Mouse (Mus musculus): ENCODE measurements around the gene Tert. TPM values are rescaled to one million over a fixed set of nuclear protein-coding genes. Genes with fewer than 3 reads are reported as not detected.

Gene Tert
- 6.6 and 8.0 TPM in 2 replicates for polyA plus RNA-seq (2015; fragmentation: Nextera tagmentation; extraction: Ambion mirVana)

DNA sequence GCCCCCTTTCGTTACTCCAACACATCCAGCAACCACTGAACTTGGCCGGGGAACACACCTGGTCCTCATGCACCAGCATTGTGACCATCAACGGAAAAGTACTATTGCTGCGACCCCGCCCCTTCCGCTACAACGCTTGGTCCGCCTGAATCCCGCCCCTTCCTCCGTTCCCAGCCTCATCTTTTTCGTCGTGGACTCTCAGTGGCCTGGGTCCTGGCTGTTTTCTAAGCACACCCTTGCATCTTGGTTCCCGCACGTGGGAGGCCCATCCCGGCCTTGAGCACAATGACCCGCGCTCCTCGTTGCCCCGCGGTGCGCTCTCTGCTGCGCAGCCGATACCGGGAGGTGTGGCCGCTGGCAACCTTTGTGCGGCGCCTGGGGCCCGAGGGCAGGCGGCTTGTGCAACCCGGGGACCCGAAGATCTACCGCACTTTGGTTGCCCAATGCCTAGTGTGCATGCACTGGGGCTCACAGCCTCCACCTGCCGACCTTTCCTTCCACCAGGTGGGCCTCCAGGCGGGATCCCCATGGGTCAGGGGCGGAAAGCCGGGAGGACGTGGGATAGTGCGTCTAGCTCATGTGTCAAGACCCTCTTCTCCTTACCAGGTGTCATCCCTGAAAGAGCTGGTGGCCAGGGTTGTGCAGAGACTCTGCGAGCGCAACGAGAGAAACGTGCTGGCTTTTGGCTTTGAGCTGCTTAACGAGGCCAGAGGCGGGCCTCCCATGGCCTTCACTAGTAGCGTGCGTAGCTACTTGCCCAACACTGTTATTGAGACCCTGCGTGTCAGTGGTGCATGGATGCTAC lies at the start of gene Tert:
Tert (plus strand) TSS at position 167 of the 805 bp plus-strand sequence.
- peak; percentile 90 for ATAC-seq (ENCODE audit: low FRiP score, low TSS enrichment)
- peak within 1 kb of the TSS; percentile 47 for H3K4me3 ChIP-seq (ENCODE audit: low read length)
- H3K36me3 ChIP-seq (ENCODE audit: insufficient read depth, low read length): no peaks in the 10 kb centered on the region; the same call in 1 of the 2 replicates
- no peaks in the 10 kb centered on the region for H3K9me3 ChIP-seq (ENCODE audit: low read length)
- H3K4me1 ChIP-seq (ENCODE audit: insufficient read depth, low read length): peaks cover 14% of the 10 kb centered on the region
- no peaks in the 10 kb centered on the region for H3K27me3 ChIP-seq (ENCODE audit: insufficient read depth, low read length)
- peak within 1 kb of the TSS; percentile 62 for H3K9ac ChIP-seq (replicated peaks; ENCODE audit: low read length)
- H3K4me2 ChIP-seq (replicated peaks; ENCODE audit: low read depth, low read length): peak within 1 kb of the TSS; percentile 97
- 7% methylated on average over 47 of the region's 47 CpGs for WGBS
- no peak within 1 kb of the TSS for H3K27ac ChIP-seq (ENCODE audit: low read length)

DNA sequence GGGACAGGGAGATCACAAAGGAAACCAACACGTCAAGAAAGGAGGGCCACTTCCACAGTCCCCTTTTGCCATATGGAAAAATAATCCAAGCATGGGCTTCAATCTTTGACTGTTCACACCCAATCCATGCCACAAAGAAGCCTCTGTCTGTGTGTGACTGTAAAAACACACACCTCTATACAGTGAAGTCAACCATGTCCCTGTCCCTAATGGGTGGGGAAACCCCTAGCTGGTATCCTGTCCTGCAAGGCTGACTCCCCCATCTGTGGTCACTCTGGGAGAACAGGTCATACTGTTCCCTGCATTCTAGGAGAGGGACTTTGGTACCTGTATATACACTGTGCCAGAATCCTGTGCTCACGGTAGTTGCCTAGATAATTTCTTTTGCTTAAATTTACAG lies 49.4 kb upstream of the Tert start:
- 38% methylated on average over 2 of the region's 2 CpGs for WGBS
- H3K4me2 ChIP-seq (replicated peaks; ENCODE audit: low read depth, low read length): no peak overlapping the region
- no peaks in the 10 kb centered on the region for H3K27me3 ChIP-seq (ENCODE audit: insufficient read depth, low read length)
- H3K4me1 ChIP-seq (ENCODE audit: insufficient read depth, low read length): no peaks in the 10 kb centered on the region
- 0 out of 2 replicates have a peak, but pooled peaks have one; percentile 54 for ATAC-seq (ENCODE audit: low FRiP score, low TSS enrichment)
- no peaks in the 10 kb centered on the region for H3K9me3 ChIP-seq (ENCODE audit: low read length)
- H3K27ac ChIP-seq (ENCODE audit: low read length): no peak overlapping the region
- H3K36me3 ChIP-seq (ENCODE audit: insufficient read depth, low read length): no peaks in the 10 kb centered on the region
- no peak overlapping the region for H3K9ac ChIP-seq (replicated peaks; ENCODE audit: low read length)
- no peak overlapping the region for H3K4me3 ChIP-seq (ENCODE audit: low read length)

DNA sequence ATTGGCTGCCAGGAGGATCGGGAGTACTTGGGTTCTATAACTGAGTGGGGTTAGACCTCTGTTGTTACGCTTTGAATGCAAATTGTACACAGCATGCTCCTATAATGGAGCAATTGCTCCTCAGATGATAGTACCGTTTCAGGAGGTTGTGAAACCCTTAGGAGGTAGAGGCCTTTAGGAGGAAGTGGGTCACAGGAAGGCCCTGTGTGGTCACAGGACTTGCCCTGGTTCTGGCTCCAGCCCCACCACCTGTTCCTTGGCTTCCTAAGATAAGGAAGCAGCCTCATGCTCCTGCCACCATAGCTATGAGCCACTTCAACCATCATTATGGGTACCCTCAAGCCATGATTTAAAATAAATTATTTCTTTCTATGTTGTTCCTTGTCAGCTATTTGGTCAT lies 35.2 kb upstream of the Tert start:
- Histone ChIP-seq H3K4me2 (replicated peaks; ENCODE audit: low read depth, low read length) (no peak overlapping the region), H3K27me3 (ENCODE audit: insufficient read depth, low read length) (peaks cover 8% of the 10 kb centered on the region; the same call in 1 of the 2 replicates), H3K4me1 (ENCODE audit: insufficient read depth, low read length) (no peaks in the 10 kb centered on the region), H3K9me3 (ENCODE audit: low read length) (no peaks in the 10 kb centered on the region), H3K36me3 (ENCODE audit: insufficient read depth, low read length) (no peaks in the 10 kb centered on the region), H3K9ac (replicated peaks; ENCODE audit: low read length) (no peak overlapping the region), H3K4me3 (ENCODE audit: low read length) (no peak overlapping the region), H3K27ac (ENCODE audit: low read length) (no peak overlapping the region)
- no peak for ATAC-seq (ENCODE audit: low FRiP score, low TSS enrichment)
- 81% methylated on average over 3 of the region's 3 CpGs for WGBS

DNA sequence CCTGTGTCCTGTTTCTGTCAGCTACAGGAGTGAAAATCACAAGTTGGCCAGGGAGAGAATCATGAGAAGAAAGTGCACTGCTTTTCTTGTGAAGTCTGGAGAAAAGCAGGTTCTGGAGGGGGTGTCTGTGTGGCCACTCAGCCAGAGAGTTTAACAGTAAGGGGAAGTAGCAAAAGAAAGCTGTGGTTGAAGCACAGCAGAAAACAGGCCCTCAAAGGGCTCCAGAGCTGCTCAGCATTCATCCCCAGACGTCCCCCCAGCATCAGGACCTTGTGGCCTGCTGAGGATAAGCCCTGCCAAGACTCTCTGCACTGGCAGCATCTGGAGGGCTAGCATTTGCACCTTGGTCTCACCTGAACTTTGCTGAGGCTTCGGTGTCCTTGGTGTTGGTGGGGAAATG lies 34.2 kb upstream of the Tert start:
- Histone ChIP-seq H3K27ac (ENCODE audit: low read length) (no peak overlapping the region), H3K4me3 (ENCODE audit: low read length) (no peak overlapping the region), H3K4me2 (replicated peaks; ENCODE audit: low read depth, low read length) (no peak overlapping the region), H3K4me1 (ENCODE audit: insufficient read depth, low read length) (no peaks in the 10 kb centered on the region), H3K27me3 (ENCODE audit: insufficient read depth, low read length) (peaks cover 8% of the 10 kb centered on the region; the same call in 1 of the 2 replicates), H3K9ac (replicated peaks; ENCODE audit: low read length) (no peak overlapping the region), H3K36me3 (ENCODE audit: insufficient read depth, low read length) (no peaks in the 10 kb centered on the region), H3K9me3 (ENCODE audit: low read length) (no peaks in the 10 kb centered on the region)
- ATAC-seq (ENCODE audit: low FRiP score, low TSS enrichment): no peak
- 33% methylated on average over 2 of the region's 2 CpGs for WGBS

GRCm38 (mm10) chr13:73596276-73596675 lies 30.4 kb upstream of the Tert start:
- H3K9me3 ChIP-seq (ENCODE audit: low read length): no peaks in the 10 kb centered on the region
- H3K9ac ChIP-seq (replicated peaks; ENCODE audit: low read length): no peak overlapping the region
- no peak for ATAC-seq (ENCODE audit: low FRiP score, low TSS enrichment)
- H3K27ac ChIP-seq (ENCODE audit: low read length): no peak overlapping the region
- no peaks in the 10 kb centered on the region for H3K4me1 ChIP-seq (ENCODE audit: insufficient read depth, low read length)
- H3K4me3 ChIP-seq (ENCODE audit: low read length): no peak overlapping the region
- no peaks in the 10 kb centered on the region for H3K36me3 ChIP-seq (ENCODE audit: insufficient read depth, low read length)
- H3K27me3 ChIP-seq (ENCODE audit: insufficient read depth, low read length): peaks cover 5% of the 10 kb centered on the region; the same call in 1 of the 2 replicates
- no peak overlapping the region for H3K4me2 ChIP-seq (replicated peaks; ENCODE audit: low read depth, low read length)
- 78% methylated on average over 4 of the region's 4 CpGs for WGBS

DNA sequence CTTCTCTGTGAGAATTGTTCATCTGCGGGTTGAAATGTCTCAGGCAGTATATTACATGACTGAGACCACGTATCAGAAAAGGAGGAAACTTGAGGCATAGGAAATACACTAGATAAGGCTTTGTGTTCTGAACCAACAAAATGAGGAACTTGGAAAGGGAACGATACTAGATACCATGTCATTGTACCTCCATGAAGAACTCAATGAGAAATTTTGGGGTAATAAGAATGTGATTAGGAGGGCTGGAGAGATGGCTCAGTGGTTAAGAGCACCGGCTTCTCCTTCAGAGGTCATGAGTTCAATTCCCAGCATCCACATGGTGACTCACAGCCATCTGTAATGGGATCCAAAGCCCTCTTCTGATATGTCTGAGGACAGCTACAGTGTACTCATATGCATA lies 26.5 kb upstream of the Tert start:
- WGBS: 80% methylated on average over 4 of the region's 4 CpGs
- ATAC-seq (ENCODE audit: low FRiP score, low TSS enrichment): no peak
- no peak overlapping the region for H3K9ac ChIP-seq (replicated peaks; ENCODE audit: low read length)
- H3K36me3 ChIP-seq (ENCODE audit: insufficient read depth, low read length): no peaks in the 10 kb centered on the region
- no peaks in the 10 kb centered on the region for H3K9me3 ChIP-seq (ENCODE audit: low read length)
- peaks cover 5% of the 10 kb centered on the region; the same call in 1 of the 2 replicates for H3K27me3 ChIP-seq (ENCODE audit: insufficient read depth, low read length)
- H3K4me1 ChIP-seq (ENCODE audit: insufficient read depth, low read length): peaks cover 11% of the 10 kb centered on the region
- no peak overlapping the region for H3K4me3 ChIP-seq (ENCODE audit: low read length)
- no peak overlapping the region for H3K27ac ChIP-seq (ENCODE audit: low read length)
- H3K4me2 ChIP-seq (replicated peaks; ENCODE audit: low read depth, low read length): no peak overlapping the region

DNA sequence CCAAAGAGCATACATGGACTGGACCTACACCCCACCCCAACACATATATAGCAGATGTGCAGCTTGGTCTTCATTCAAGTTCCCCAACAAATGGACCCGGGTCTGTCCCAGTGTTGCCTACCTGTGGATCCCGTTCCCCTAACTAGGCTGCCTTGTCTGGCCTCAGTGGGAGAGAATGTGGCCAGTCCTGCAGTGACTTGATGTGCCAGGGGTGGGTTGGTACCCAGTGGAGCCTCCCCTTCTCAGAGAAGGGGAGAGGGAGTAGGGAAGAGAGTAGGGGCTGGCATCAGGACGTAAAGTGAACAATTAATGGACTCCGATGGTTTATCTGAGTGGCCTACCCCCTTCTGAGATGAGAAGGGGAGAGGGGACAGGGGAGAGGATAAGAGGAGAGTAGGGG lies 23.7 kb upstream of the Tert start:
- Histone ChIP-seq H3K27me3 (ENCODE audit: insufficient read depth, low read length) (no peaks in the 10 kb centered on the region), H3K4me3 (ENCODE audit: low read length) (peak overlapping the region; percentile 84), H3K4me1 (ENCODE audit: insufficient read depth, low read length) (peaks cover 11% of the 10 kb centered on the region), H3K36me3 (ENCODE audit: insufficient read depth, low read length) (peaks cover 19% of the 10 kb centered on the region), H3K9me3 (ENCODE audit: low read length) (no peaks in the 10 kb centered on the region), H3K4me2 (replicated peaks; ENCODE audit: low read depth, low read length) (peak overlapping the region; percentile 68), H3K27ac (ENCODE audit: low read length) (no peak overlapping the region), H3K9ac (replicated peaks; ENCODE audit: low read length) (peak overlapping the region; percentile 96)
- 55% methylated on average over 4 of the region's 4 CpGs for WGBS
- no peak; the same call in 1 of the 2 replicates for ATAC-seq (ENCODE audit: low FRiP score, low TSS enrichment)

DNA sequence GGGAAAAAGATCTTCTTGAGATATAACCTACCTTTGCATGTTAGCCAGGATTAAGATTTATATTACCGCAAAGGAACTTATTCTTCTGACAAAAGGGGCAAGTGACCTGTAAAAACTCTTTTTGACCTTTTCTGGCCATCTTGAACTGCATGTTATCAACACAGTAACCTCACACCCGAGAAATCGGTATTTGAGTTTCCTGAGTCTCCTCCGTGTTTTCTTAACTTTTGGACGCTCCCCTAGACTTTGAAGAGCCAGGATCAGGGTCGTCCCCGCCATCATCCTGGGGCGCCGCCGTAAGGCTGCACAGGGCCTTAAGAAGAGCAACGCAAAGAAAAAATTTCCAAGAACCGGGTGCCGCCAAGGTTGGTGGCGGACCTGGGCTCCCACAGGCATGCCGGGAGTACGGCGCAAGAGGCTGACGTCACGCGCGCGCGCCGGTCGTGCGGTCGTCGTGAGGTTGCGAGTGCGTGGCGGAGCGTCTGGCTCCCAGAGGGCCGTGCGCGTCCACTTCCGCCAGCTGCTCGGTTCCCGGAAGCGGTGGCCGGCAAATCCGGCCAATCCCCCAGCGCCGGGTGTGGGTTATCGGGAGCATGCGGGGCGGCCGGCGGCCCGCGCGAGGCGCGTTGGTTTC lies 23.1 kb upstream of the Tert start, which contains the start of gene Clptm1l:
Clptm1l (plus strand) TSS at position 485 of the 634 bp plus-strand sequence.
- no peaks in the 10 kb centered on the region for H3K9me3 ChIP-seq (ENCODE audit: low read length)
- no peaks in the 10 kb centered on the region for H3K27me3 ChIP-seq (ENCODE audit: insufficient read depth, low read length)
- H3K27ac ChIP-seq (ENCODE audit: low read length): peak within 1 kb of the TSS; percentile 77
- under 1% methylated on average over 51 of the region's 53 CpGs for WGBS
- peak; percentile 99 for ATAC-seq (ENCODE audit: low FRiP score, low TSS enrichment)
- peak within 1 kb of the TSS; percentile 84 for H3K4me3 ChIP-seq (ENCODE audit: low read length)
- peak within 1 kb of the TSS; percentile 96 for H3K9ac ChIP-seq (replicated peaks; ENCODE audit: low read length)
- H3K4me1 ChIP-seq (ENCODE audit: insufficient read depth, low read length): peaks cover 11% of the 10 kb centered on the region
- H3K36me3 ChIP-seq (ENCODE audit: insufficient read depth, low read length): peaks cover 25% of the 10 kb centered on the region
- H3K4me2 ChIP-seq (replicated peaks; ENCODE audit: low read depth, low read length): peak within 1 kb of the TSS; percentile 68

DNA sequence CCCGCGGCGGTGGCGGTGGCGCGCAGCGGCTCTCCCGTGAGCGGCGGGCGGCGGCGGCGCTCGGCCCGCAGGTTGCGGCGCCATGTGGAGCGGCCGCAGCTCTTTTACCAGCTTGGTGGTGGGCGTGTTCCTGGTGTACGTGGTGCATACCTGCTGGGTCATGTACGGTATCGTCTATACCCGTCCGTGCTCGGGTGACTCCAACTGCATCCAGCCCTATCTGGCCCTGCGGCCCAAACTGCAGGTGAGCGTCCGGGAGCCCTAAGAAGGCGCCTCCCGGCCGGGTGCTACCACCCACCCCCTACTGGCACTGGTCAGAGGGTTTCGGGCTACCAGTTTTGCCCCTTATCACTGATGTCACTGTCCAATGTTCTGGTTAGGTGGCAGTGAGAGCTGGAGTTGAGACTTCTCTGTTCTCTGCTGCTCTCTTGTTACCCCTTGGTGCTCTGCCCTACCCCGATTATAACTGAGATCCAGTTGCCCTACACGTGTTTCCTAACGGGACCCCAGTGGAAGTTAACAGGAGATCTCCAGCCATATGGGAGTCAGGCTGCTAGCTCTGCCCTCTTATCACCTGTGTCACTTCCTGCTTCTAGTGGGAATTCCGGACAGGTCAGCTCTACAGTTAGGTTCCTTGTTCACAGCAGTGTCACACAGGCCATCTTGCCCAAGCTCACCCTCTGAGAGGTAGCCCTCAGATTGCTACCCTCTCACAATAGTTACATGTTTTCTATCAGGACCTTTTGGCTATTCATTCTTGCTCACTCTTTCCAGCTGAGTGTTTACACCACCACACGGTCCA lies 22.4 kb upstream of the Tert start:
- Histone ChIP-seq H3K9ac (replicated peaks; ENCODE audit: low read length) (peak overlapping the region; percentile 96), H3K36me3 (ENCODE audit: insufficient read depth, low read length) (peaks cover 31% of the 10 kb centered on the region), H3K27me3 (ENCODE audit: insufficient read depth, low read length) (no peaks in the 10 kb centered on the region), H3K9me3 (ENCODE audit: low read length) (no peaks in the 10 kb centered on the region), H3K4me1 (ENCODE audit: insufficient read depth, low read length) (peaks cover 11% of the 10 kb centered on the region), H3K4me2 (replicated peaks; ENCODE audit: low read depth, low read length) (peak overlapping the region; percentile 68), H3K27ac (ENCODE audit: low read length) (peak overlapping the region; percentile 32; the same call in 1 of the 2 replicates), H3K4me3 (ENCODE audit: low read length) (peak overlapping the region; percentile 84)
- ATAC-seq (ENCODE audit: low FRiP score, low TSS enrichment): peak; percentile 88
- WGBS: 2% methylated on average over 38 of the region's 39 CpGs
